Mouse (Mus musculus) myocyte (in vitro differentiated cells): ENCODE data around the gene Slc35c2. TPM values are rescaled to one million over a fixed set of nuclear protein-coding genes. Genes with fewer than 3 reads are reported as not detected.
A peak's percentile ranks its signal among the peaks of the same experiment; 100 is the strongest.

Source experiments
- H3K27me3 ChIP-seq: one replicate; pipeline ENCODE4 v1.6.1; 2011; ENCODE audit not compliant: control insufficient read depth, insufficient read depth, insufficient read length
- H3K36me3 ChIP-seq: one replicate; pipeline ENCODE4 v1.6.1; 2011; ENCODE audit not compliant: control insufficient read depth, insufficient read depth
- H3K4me2 ChIP-seq: one replicate; pipeline ENCODE4 v1.6.1; 2011; ENCODE audit warnings: low read depth, control low read depth
- H3K4me3 ChIP-seq: one replicate; pipeline ENCODE4 v1.5.1; 2011; ENCODE audit warnings: mild to moderate bottlenecking, control low read depth, moderate library complexity
- H3K79me2 ChIP-seq: one replicate; pipeline ENCODE4 v1.6.1; 2011; ENCODE audit not compliant: control insufficient read depth, insufficient read depth
- H3ac ChIP-seq: one replicate; pipeline ENCODE4 v1.6.1; 2011; ENCODE audit not compliant: control insufficient read depth, insufficient read length
- CEBPB ChIP-seq: IDR thresholded peaks from 2 replicates; pipeline ENCODE4 v1.6.1; 2011; ENCODE audit warnings: mild to moderate bottlenecking, moderate library complexity; ENCODE audit not compliant: poor library complexity, insufficient read depth, severe bottlenecking
- E2F4 ChIP-seq: IDR thresholded peaks from one replicate; pipeline ENCODE4 v1.6.1; 2011; ENCODE audit warnings: mild to moderate bottlenecking, control low read depth, moderate library complexity; ENCODE audit not compliant: insufficient read depth
- MAX ChIP-seq: IDR thresholded peaks from one replicate; pipeline ENCODE4 v1.6.1; 2011; ENCODE audit warnings: low read depth, mild to moderate bottlenecking, control low read depth
- MYOD1 ChIP-seq, 3 experiments: IDR thresholded peaks; one replicate each; pipeline ENCODE4 v1.6.1; 2011; ENCODE audit warnings: control low read depth in 2 of 3, low read depth in 2 of 3, mild to moderate bottlenecking in 2 of 3, moderate library complexity in 1 of 3; ENCODE audit not compliant: insufficient read length in 2 of 3, control insufficient read depth in 1 of 3
- MYOG ChIP-seq, 3 experiments: IDR thresholded peaks; one replicate each; pipeline ENCODE4 v1.6.1; 2011; ENCODE audit warnings: control low read depth in 2 of 3, low read depth in 2 of 3, mild to moderate bottlenecking in 2 of 3; ENCODE audit not compliant: insufficient read length in 2 of 3, control insufficient read depth in 1 of 3, insufficient read depth in 1 of 3
- POLR2A ChIP-seq: IDR thresholded peaks from one replicate; pipeline ENCODE4 v1.6.1; 2011; ENCODE audit warnings: low read depth, mild to moderate bottlenecking, control low read depth, moderate library complexity; ENCODE audit not compliant: insufficient read length
- POLR2AphosphoS2 ChIP-seq: IDR thresholded peaks from one replicate; pipeline ENCODE4 v1.6.1; 2011; ENCODE audit warnings: low read depth, control low read depth; ENCODE audit not compliant: insufficient read length
- REST ChIP-seq: IDR thresholded peaks from one replicate; pipeline ENCODE4 v1.6.1; 2011; ENCODE audit warnings: mild to moderate bottlenecking, control low read depth, moderate library complexity; ENCODE audit not compliant: insufficient read depth, insufficient read length
- SRF ChIP-seq: IDR thresholded peaks from one replicate; pipeline ENCODE4 v1.6.1; 2011; ENCODE audit warnings: low read depth; ENCODE audit not compliant: control insufficient read depth, insufficient read length
- TCF12 ChIP-seq: IDR thresholded peaks from one replicate; pipeline ENCODE4 v1.6.1; 2011; ENCODE audit warnings: mild to moderate bottlenecking, control low read depth; ENCODE audit not compliant: poor library complexity, insufficient read depth, severe bottlenecking
- TCF3 ChIP-seq: IDR thresholded peaks from one replicate; pipeline ENCODE4 v1.6.1; 2011; ENCODE audit warnings: low read depth, control low read depth; ENCODE audit not compliant: insufficient read length
- USF1 ChIP-seq: IDR thresholded peaks from one replicate; pipeline ENCODE4 v1.6.1; 2011; ENCODE audit warnings: low read depth, mild to moderate bottlenecking, control low read depth, moderate library complexity
- polyA plus RNA-seq: library from polyadenylated mRNA; unstranded; fragments of >200 nt; fragmentation: generic; extraction: Trizol; gene quantifications from one replicate; pipeline ENCODE4 v1.2.1, GENCODE M21; 2012; ENCODE audit warnings: missing spikeins

Gene Slc35c2
- polyA plus RNA-seq, 1 experiment, result 50.3 TPM

DNA sequence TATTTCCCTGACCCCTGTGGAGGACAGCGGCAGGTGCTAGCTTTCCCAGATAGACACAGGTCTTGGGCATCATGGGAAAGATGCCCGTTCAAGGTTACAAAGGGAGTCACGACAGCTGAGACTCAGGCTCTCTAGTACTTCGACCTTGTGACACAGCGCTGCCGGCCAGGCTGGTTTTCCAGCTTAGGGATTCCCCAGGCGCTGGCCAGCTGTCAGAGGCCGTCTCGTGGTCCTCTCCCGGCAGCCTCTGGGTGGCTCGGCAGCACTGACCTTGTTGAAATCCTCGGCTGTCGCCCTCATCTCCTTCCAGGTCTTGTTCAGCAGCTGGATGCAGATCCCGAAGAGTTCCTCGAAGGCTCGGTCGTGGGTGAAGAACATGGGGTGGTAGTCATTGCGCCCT, 8.9 kb upstream of the Slc35c2 start:
- TF ChIP-seq TCF12 (no peak), CEBPB (no peak), USF1 (no peak), POLR2A (no peak), SRF (no peak), E2F4 (no peak), POLR2AphosphoS2 (no peak), MYOG (IDR thresholded peaks at IDR 0.05; ENCODE audit: control insufficient read depth in 1 of 3, insufficient read depth in 1 of 3, insufficient read length in 2 of 3, low read depth in 2 of 3) (peak in 1 of 3 experiments; percentile 35), MYOD1 (IDR thresholded peaks at IDR 0.05; ENCODE audit: control insufficient read depth in 1 of 3, insufficient read length in 2 of 3, low read depth in 2 of 3) (peak in 2 of 3 experiments; percentile 9 to 39), REST (no peak), MAX (no peak)
- peaks cover 10% of the 10 kb centered on the region for H3K36me3 ChIP-seq
- H3K79me2 ChIP-seq, result no peaks in the 10 kb centered on the region
- H3K4me2 ChIP-seq, result no peak overlapping the region
- H3ac ChIP-seq, result no peak overlapping the region
- H3K4me3 ChIP-seq, result no peak overlapping the region
- H3K27me3 ChIP-seq, result no peaks in the 10 kb centered on the region

DNA sequence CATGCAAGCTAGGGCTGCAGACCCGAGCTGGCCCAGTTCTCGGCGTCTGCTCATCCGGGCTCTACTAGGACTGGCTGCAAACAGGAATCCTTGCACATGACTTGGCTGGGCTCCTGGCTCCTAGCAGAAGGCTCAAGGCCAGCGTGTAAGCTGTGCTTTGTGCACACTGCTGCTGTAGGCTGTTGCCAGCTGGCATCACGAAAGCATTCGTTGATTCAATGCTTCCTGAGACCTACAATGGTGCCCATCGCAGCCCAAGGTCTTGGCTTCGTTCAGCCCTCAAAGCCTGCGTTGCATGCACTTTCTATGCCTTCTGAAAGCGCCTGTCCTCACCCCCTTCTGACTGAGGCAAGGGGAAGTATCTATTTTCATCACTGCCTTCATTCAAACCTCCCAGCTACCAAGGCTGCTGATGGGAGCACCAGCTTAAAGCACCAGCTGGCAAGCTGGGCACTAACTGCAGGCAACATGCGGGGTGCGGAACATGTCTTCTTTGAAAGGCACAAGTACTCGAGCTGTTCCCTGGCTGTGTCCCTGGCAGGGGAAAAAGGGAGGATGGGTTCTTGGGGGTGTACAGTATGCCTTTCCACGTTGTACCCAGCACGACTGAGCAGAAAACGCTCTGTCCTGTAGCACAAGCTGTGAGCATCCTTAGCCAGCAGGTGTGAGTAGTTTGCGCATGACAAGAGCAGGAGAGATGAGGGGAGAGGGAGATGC, 804 bp upstream of the Slc35c2 start:
- peak overlapping the region; percentile 96 for H3K4me2 ChIP-seq
- H3K79me2 ChIP-seq, result no peaks in the 10 kb centered on the region
- H3K4me3 ChIP-seq, result peak overlapping the region; percentile 58
- TF ChIP-seq E2F4, result no peak
- no peak for TF ChIP-seq USF1
- no peak for TF ChIP-seq REST
- no peak for TF ChIP-seq TCF3
- TF ChIP-seq TCF12, result no peak
- peak; percentile 66 for TF ChIP-seq POLR2AphosphoS2
- H3K27me3 ChIP-seq, result no peaks in the 10 kb centered on the region
- H3K36me3 ChIP-seq, result no peaks in the 10 kb centered on the region
- H3ac ChIP-seq, result no peak overlapping the region

DNA sequence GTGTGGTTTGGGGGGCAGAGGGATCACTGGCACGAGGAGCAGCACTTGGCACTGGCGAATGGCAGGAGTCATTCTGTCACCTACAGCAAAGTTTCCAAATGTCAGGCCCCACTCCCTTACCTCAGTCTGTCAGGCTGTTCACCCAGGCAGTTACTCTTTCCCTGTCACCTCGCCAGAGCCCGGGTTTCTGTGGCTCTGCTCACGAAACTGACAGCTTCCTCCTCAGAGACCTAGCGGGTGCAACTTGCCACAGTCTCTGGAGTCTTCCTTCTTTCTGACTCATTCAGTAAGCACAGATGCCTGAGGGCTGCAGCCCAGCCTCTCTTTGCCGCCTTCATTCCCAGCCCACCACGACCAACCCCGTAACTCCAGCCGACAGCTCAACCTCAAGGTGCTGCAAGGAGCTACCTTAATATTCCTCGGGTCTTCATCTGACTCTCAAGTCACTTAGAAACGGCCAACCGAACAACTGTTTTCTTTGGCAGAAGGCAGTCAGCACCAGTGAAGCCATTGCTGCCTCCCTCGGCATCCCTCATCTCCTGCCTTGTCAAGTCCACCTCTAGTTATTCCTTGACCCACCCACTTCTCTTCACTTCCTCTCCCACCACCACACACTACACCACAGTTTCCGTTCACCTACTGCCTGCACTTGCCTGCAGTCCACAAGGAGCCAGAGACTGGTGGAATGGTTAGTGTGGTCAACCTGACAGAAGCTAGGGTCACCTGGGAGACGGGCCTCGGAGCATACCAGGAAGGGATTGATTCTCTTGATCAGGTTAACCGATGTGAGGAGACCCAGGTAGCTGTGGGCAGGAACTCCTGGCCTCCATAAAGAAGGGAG, 1.1 kb downstream of the Slc35c2 start:
- Histone ChIP-seq H3ac (peak overlapping the region; percentile 36), H3K27me3 (no peaks in the 10 kb centered on the region), H3K79me2 (no peaks in the 10 kb centered on the region), H3K36me3 (no peaks in the 10 kb centered on the region), H3K4me3 (peak overlapping the region; percentile 58), H3K4me2 (peak overlapping the region; percentile 96)
- TF ChIP-seq POLR2AphosphoS2 (no peak), E2F4 (no peak), CEBPB (no peak), SRF (no peak)

DNA sequence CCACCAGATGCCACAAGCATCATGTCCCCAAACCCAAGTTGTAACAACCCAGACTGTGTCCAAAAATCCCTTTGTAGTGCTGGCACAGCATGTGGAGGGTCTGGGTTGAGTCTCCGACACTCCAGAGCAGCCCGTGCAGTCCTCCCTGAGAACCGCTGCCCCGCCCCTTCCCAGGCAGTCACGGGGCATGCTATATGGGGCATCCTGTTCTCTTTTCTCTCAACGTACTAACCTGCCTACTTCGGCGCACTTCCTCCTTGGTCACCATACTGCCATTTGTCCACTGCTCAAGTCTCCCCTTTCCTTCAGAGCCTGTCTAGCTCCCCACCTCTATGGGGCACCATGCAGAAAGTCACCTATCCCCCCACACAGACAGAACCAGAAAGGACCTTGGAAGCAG, 2.0 kb downstream of the Slc35c2 start:
- TF ChIP-seq MYOG (IDR thresholded peaks at IDR 0.05; ENCODE audit: control insufficient read depth in 1 of 3, insufficient read depth in 1 of 3, insufficient read length in 2 of 3, low read depth in 2 of 3), result no peak
- H3K36me3 ChIP-seq, result no peaks in the 10 kb centered on the region
- no peak overlapping the region for H3K4me2 ChIP-seq
- H3K27me3 ChIP-seq, result no peaks in the 10 kb centered on the region
- H3K4me3 ChIP-seq, result no peak overlapping the region
- no peak overlapping the region for H3ac ChIP-seq
- H3K79me2 ChIP-seq, result no peaks in the 10 kb centered on the region

DNA sequence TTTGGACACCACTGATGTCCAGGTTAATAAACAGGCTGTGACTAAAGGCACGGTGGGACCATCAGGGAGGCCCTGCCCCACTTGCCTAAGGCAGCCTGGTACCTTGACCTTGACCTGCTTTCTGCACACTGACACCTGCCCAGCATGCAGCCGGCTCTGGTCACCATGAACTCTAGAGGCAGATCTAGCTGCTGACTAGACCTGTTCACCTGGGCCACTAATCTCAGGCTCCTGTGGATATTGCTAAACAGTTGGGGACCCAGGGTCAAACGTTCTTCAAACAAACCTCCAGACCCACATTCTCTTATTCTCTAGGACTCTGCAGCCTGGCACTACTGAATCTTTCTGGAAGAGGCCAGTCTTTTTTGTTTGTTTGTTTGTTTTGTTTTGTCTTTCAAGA, 2.6 kb downstream of the Slc35c2 start:
- TF ChIP-seq MYOD1 (IDR thresholded peaks at IDR 0.05; ENCODE audit: control insufficient read depth in 1 of 3, insufficient read length in 2 of 3, low read depth in 2 of 3) (no peak), TCF12 (no peak), MYOG (IDR thresholded peaks at IDR 0.05; ENCODE audit: control insufficient read depth in 1 of 3, insufficient read depth in 1 of 3, insufficient read length in 2 of 3, low read depth in 2 of 3) (no peak), POLR2A (no peak)
- H3K79me2 ChIP-seq, result no peaks in the 10 kb centered on the region
- H3K27me3 ChIP-seq, result no peaks in the 10 kb centered on the region
- no peak overlapping the region for H3K4me2 ChIP-seq
- no peaks in the 10 kb centered on the region for H3K36me3 ChIP-seq
- no peak overlapping the region for H3ac ChIP-seq
- H3K4me3 ChIP-seq, result no peak overlapping the region
